Mouse (Mus musculus): Measurements from ENCODE around the gene Ripor3. TPM values are rescaled to one million over a fixed set of nuclear protein-coding genes. Genes with fewer than 3 reads are reported as not detected.

Gene Ripor3
- polyA plus RNA-seq, 1 experiment from 2014 or later: 1.1 TPM

DNA sequence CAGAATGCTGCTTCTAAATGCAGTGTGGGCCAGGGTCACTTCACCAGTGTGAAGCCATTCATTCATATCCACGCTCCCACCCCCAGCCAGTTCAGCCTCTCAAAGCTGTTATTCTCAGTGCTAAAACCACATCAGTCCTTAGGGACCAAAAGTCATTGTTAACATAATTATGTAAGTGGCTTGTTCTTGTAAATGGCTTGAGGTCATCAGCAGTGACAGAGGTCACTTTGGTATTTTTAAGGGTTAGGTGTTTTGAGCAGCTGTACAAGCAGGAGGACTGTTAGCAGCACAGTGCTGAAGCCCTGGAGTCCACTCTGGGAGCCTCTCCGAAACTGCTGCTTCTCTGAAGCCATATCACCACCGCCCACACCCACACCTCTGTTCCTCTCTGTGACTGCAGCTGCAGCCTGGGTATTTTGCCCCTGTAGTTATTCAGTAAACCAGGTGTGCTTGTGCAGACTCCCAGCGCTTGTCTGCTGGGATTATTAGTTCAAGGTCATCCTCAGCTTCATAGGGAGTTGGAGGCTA is 51.0 kb downstream of the Ripor3 start:
- DNase-seq (ENCODE audit: low spot score) (no peak), ATAC-seq (no peak)
- WGBS: 71% methylated on average over 4 of the region's 4 CpGs
- Histone ChIP-seq H3K4me2 (replicated peaks; ENCODE audit: low read depth, low read length) (peak overlapping the region; percentile 14; the same call in 1 of the 2 replicates), H3K4me3 (ENCODE audit: low read depth, low read length) (no peak overlapping the region), H3K9ac (replicated peaks; ENCODE audit: low read depth) (no peak overlapping the region), H3K9me3 (ENCODE audit: low read length) (no peaks in the 10 kb centered on the region), H3K36me3 (ENCODE audit: insufficient read depth, low read length) (no peaks in the 10 kb centered on the region), H3K4me1 (ENCODE audit: insufficient read depth, low read depth, low read length) (peaks cover 40% of the 10 kb centered on the region; the same call in 1 of the 2 replicates), H3K27me3 (replicated peaks; ENCODE audit: insufficient read depth, low read length) (no peaks in the 10 kb centered on the region), H3K27ac (ENCODE audit: low read length) (peak overlapping the region; percentile 22; the same call in 1 of the 2 replicates)
- TF ChIP-seq EP300 (IDR thresholded peaks at IDR 0.05) (no peak), CTCF (IDR thresholded peaks at IDR 0.05) (no peak)

DNA sequence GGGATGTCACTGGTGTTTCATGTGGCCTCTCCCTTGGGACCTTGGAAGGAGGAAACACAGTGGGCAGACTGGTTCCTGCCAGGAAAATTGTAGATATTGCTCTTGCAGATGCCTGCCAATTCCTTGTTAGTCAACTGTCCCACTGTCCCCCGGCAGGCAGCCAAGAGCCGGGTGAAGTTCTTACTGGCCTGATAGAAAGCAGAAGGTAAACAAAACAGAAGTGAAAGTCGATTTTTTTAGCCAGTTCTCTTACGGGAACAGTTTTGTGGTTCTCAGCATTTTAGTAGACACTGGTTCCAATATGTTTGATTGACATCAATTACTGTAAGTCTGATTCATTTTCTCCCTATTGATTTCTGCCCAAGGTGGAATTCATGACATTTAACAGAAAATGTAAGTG is 51.6 kb downstream of the Ripor3 start:
- H3K27ac ChIP-seq (ENCODE audit: low read length): peak overlapping the region; percentile 22
- TF ChIP-seq CTCF (IDR thresholded peaks at IDR 0.05): no peak
- peak; percentile 68 for TF ChIP-seq EP300 (IDR thresholded peaks at IDR 0.05)
- DNase-seq (ENCODE audit: low spot score) (peak; percentile 92), ATAC-seq (peak; percentile 42)
- no peaks in the 10 kb centered on the region for H3K9me3 ChIP-seq (ENCODE audit: low read length)
- 0% methylated on average over 4 of the region's 4 CpGs for WGBS
- peaks cover 40% of the 10 kb centered on the region; the same call in 1 of the 2 replicates for H3K4me1 ChIP-seq (ENCODE audit: insufficient read depth, low read depth, low read length)
- H3K27me3 ChIP-seq (replicated peaks; ENCODE audit: insufficient read depth, low read length): no peaks in the 10 kb centered on the region
- H3K36me3 ChIP-seq (ENCODE audit: insufficient read depth, low read length): no peaks in the 10 kb centered on the region
- no peak overlapping the region for H3K4me3 ChIP-seq (ENCODE audit: low read depth, low read length)
- H3K4me2 ChIP-seq (replicated peaks; ENCODE audit: low read depth, low read length): peak overlapping the region; percentile 14; the same call in 1 of the 2 replicates
- H3K9ac ChIP-seq (replicated peaks; ENCODE audit: low read depth): no peak overlapping the region

DNA sequence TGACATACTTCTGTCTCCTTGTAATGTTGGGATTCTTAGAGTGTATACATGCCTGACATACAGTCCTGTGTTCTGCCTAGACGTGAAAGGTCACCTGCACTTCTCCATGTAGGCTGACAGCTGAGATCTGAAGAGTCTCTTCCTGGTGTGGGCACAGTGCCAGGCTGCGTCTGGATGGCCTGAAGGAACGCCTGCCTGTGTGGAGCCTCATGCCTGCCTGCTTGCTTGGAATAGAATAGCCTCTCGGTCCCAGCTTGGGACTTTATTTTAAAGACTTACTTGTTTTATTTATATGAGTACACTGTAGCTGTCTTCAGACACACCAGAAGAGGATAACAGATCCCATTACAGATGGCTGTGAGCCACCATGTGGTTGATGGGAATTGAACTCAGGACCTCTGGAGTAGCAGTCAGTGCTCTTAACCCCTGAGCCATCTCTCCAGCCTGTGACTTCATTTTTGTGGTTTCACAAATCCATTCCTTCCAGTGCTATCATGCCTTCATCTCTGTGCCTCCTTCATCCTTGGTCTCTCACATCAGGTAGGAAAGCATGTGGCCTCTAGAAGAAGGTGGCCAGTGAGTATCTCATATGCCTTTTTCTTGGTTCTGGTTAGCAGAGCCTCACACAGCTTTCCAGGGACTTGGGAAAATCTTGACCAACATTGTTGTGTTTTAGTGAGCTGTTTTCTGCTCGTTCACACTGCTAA is 52.2 kb downstream of the Ripor3 start:
- no peak overlapping the region for H3K4me2 ChIP-seq (replicated peaks; ENCODE audit: low read depth, low read length)
- H3K27ac ChIP-seq (ENCODE audit: low read length): peak overlapping the region; percentile 33; the same call in 1 of the 2 replicates
- peak; percentile 47 for DNase-seq (ENCODE audit: low spot score)
- 13% methylated on average over 5 of the region's 5 CpGs for WGBS
- peaks cover 39% of the 10 kb centered on the region; the same call in 1 of the 2 replicates for H3K4me1 ChIP-seq (ENCODE audit: insufficient read depth, low read depth, low read length)
- ATAC-seq: peak; percentile 26; the same call in 1 of the 2 replicates
- no peaks in the 10 kb centered on the region for H3K9me3 ChIP-seq (ENCODE audit: low read length)
- no peak overlapping the region for H3K9ac ChIP-seq (replicated peaks; ENCODE audit: low read depth)
- TF ChIP-seq CTCF (IDR thresholded peaks at IDR 0.05) (no peak), EP300 (IDR thresholded peaks at IDR 0.05) (no peak)
- H3K4me3 ChIP-seq (ENCODE audit: low read depth, low read length): no peak overlapping the region
- no peaks in the 10 kb centered on the region for H3K36me3 ChIP-seq (ENCODE audit: insufficient read depth, low read length)
- no peaks in the 10 kb centered on the region for H3K27me3 ChIP-seq (replicated peaks; ENCODE audit: insufficient read depth, low read length)

DNA sequence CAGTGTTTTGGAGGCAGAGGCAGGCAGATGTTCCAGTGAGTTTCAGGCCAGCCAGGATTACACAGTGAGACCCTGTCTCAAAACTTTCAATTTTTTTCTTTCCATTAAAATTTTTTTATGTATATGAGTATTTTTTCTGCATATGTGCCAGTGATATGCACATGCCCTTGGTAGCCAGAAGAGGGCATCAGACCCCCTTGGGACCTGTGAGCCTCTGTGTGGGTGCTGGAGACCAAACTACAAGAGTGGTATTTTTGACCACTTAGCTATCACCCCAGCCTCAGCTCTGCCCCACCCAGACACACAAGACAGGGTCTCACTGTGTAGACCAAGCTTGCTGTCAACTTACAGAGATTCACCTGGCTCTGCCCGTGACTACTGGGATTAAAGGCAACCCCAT is 52.9 kb downstream of the Ripor3 start:
- no peak for DNase-seq (ENCODE audit: low spot score)
- Histone ChIP-seq H3K9ac (replicated peaks; ENCODE audit: low read depth) (no peak overlapping the region), H3K9me3 (ENCODE audit: low read length) (no peaks in the 10 kb centered on the region), H3K36me3 (ENCODE audit: insufficient read depth, low read length) (no peaks in the 10 kb centered on the region), H3K4me1 (ENCODE audit: insufficient read depth, low read depth, low read length) (peaks cover 32% of the 10 kb centered on the region; the same call in 1 of the 2 replicates), H3K27me3 (replicated peaks; ENCODE audit: insufficient read depth, low read length) (no peaks in the 10 kb centered on the region), H3K27ac (ENCODE audit: low read length) (no peak overlapping the region), H3K4me3 (ENCODE audit: low read depth, low read length) (no peak overlapping the region), H3K4me2 (replicated peaks; ENCODE audit: low read depth, low read length) (no peak overlapping the region)
- no peak for ATAC-seq
- 91% methylated on average over 1 of the region's 1 CpGs for WGBS
- TF ChIP-seq CTCF (IDR thresholded peaks at IDR 0.05): peak; percentile 68
- TF ChIP-seq EP300 (IDR thresholded peaks at IDR 0.05): no peak

DNA sequence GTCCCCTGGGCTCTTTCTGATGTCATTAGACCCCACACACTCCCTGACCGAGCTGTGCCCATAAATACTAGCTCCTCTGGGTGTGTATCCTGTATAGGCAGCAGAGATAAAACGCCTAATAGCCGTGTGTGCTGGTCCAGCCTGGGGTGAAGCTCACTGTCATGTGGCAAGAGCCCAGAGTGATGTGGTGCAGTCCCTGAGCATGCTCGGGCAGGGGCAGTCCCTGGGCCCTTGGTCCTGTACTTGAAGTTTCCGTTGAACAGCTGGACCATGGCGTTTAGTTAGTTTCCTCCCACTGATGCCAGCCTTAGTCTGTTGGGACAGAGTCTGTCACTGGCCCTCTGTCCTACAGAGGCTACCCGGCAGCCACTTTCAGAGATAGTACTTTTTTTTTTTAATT is 55.5 kb downstream of the Ripor3 start:
- 82% methylated on average over 7 of the region's 7 CpGs for WGBS

DNA sequence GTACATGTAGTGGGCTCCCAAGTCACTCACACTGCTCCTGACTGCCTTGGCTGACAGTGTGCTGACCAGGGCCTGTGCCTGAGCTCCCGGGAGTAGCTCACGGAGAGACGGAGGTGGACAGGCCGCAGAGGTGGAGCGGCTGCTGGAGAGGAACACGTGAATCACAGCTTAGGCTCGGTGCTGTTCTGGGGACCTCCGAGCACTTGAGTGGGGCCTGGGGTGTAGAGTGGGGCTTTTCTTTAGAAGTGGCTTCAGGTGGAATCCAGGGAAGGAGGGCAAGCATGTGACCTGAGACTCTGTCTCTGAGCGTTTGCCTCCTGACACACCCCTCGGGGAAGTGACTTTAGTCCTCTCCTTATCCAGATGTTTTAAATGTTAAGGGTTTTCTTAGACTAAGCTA is 56.6 kb downstream of the Ripor3 start:
- peak; percentile 34 for TF ChIP-seq EP300 (IDR thresholded peaks at IDR 0.05)
- no peak for TF ChIP-seq CTCF (IDR thresholded peaks at IDR 0.05)
- Histone ChIP-seq H3K27me3 (replicated peaks; ENCODE audit: insufficient read depth, low read length) (no peaks in the 10 kb centered on the region), H3K4me2 (replicated peaks; ENCODE audit: low read depth, low read length) (no peak overlapping the region), H3K36me3 (ENCODE audit: insufficient read depth, low read length) (no peaks in the 10 kb centered on the region), H3K9ac (replicated peaks; ENCODE audit: low read depth) (no peak overlapping the region), H3K27ac (ENCODE audit: low read length) (peak overlapping the region; percentile 66; the same call in 1 of the 2 replicates), H3K9me3 (ENCODE audit: low read length) (no peaks in the 10 kb centered on the region), H3K4me1 (ENCODE audit: insufficient read depth, low read depth, low read length) (peaks cover 33% of the 10 kb centered on the region), H3K4me3 (ENCODE audit: low read depth, low read length) (no peak overlapping the region)
- ATAC-seq (peak; percentile 55), DNase-seq (ENCODE audit: low spot score) (peak; percentile 57)
- 66% methylated on average over 10 of the region's 10 CpGs for WGBS

More for the DNA sequence above, 55.5 kb downstream of the Ripor3 start:
- 0 out of 2 replicates have a peak overlapping the region, but pooled peaks have one; percentile 21 for H3K27ac ChIP-seq (ENCODE audit: low read length)
- DNase-seq (ENCODE audit: low spot score) (no peak), ATAC-seq (no peak)
- no peak overlapping the region for H3K4me3 ChIP-seq (ENCODE audit: low read depth, low read length)
- TF ChIP-seq CTCF (IDR thresholded peaks at IDR 0.05) (no peak), EP300 (IDR thresholded peaks at IDR 0.05) (no peak)
- no peak overlapping the region for H3K9ac ChIP-seq (replicated peaks; ENCODE audit: low read depth)
- H3K27me3 ChIP-seq (replicated peaks; ENCODE audit: insufficient read depth, low read length): no peaks in the 10 kb centered on the region
- H3K4me2 ChIP-seq (replicated peaks; ENCODE audit: low read depth, low read length): no peak overlapping the region
- no peaks in the 10 kb centered on the region for H3K9me3 ChIP-seq (ENCODE audit: low read length)
- no peaks in the 10 kb centered on the region for H3K36me3 ChIP-seq (ENCODE audit: insufficient read depth, low read length)
- peaks cover 34% of the 10 kb centered on the region for H3K4me1 ChIP-seq (ENCODE audit: insufficient read depth, low read depth, low read length)

All from lung, postnatal 0 days (tissue).